Mouse (Mus musculus): Measurements from ENCODE around the gene Gm364. TPM values are rescaled to one million over a fixed set of nuclear protein-coding genes. Genes with fewer than 3 reads are reported as not detected.

Gene Gm364
- 0.24 TPM in 1 of 2 replicates, not detected in the other for polyA plus RNA-seq (2015; fragmentation: Nextera tagmentation; extraction: Ambion mirVana)

GRCm38 (mm10) chrX:57408769-57409168 is at the start of gene Gm364:
Gene Gm364 (plus strand): TSS chrX:57409154.

GRCm38 (mm10) chrX:57392367-57393246 is 16.3 kb upstream of the Gm364 start, which contains the start of gene Rbmx:
Gene Rbmx (minus strand): TSS chrX:57393036.

GRCm38 (mm10) chrX:57503634-57504033 is 94.7 kb downstream of the Gm364 start, which contains the start of gene Gpr101:
Gene Gpr101 (minus strand): TSS chrX:57503757.

Other genes starting within 250 kb of the Gm364 start
- gene Cd40lg, start 197.0 kb upstream of the Gm364 start, polyA plus RNA-seq (2015; fragmentation: Nextera tagmentation; extraction: Ambion mirVana), result not detected in 2 replicates
- gene Arhgef6, start 70.4 kb upstream of the Gm364 start, polyA plus RNA-seq (2015; fragmentation: Nextera tagmentation; extraction: Ambion mirVana), result 9.2 and 18.4 TPM in 2 replicates
- gene Rbmx, start 16.1 kb upstream of the Gm364 start, polyA plus RNA-seq (2015; fragmentation: Nextera tagmentation; extraction: Ambion mirVana), result 32.8 and 35.1 TPM in 2 replicates
- gene Gpr101, start 94.6 kb downstream of the Gm364 start, polyA plus RNA-seq (2015; fragmentation: Nextera tagmentation; extraction: Ambion mirVana), result not detected in 2 replicates